Mouse (Mus musculus) WW6 (cell line): ENCODE results near the gene Tst.
A peak's percentile ranks its signal among the peaks of the same experiment; 100 is the strongest.

ENCODE experiments used
- DNase-seq: peaks from one replicate; pipeline ENCODE4 v3.0.0-alpha.2; 2013; ENCODE audit warnings: low read depth, low spot score

The Tst gene

GRCm38 (mm10) chr15:78429871-78430622, 24.3 kb upstream of the Tst start:
- DNase-seq, result no peak

GRCm38 (mm10) chr15:78429139-78429459, 23.4 kb upstream of the Tst start:
- no peak for DNase-seq

- DNase-seq, result no peak
Observed at GRCm38 (mm10) chr15:78428391-78429138, 22.9 kb upstream of the Tst start, which contains the start of gene Kctd17. Gene Kctd17 (plus strand): TSS chr15:78428564.

- no peak for DNase-seq
Observed at GRCm38 (mm10) chr15:78425230-78425629, 19.5 kb upstream of the Tst start.

GRCm38 (mm10) chr15:78424507-78424906, 18.8 kb upstream of the Tst start:
- DNase-seq, result no peak

GRCm38 (mm10) chr15:78422046-78422956, 16.6 kb upstream of the Tst start:
- peak; percentile 53 for DNase-seq

DNA sequence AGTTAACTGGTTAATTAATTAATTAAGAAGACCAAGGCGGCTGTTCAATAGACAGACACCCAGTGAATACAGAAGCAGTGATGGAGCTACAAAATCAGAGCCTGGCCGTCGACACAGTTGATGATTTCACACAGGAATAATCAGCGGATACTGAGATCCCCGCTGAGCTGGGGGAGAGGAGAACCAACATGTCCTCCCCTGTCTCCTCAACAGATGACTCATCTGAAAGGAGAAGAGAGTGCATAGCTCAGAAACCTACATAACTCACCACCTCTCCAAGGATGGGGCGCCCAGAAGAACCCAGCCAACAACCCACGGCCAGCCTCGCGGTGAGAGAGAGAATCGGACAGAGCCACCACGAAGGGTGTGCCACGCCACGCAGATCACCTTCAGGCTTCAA, 14.7 kb upstream of the Tst start:
- no peak for DNase-seq

GRCm38 (mm10) chr15:78416937-78417336, 11.2 kb upstream of the Tst start:
- DNase-seq, result no peak

- no peak for DNase-seq
Observed at GRCm38 (mm10) chr15:78414157-78414556, 8.4 kb upstream of the Tst start.

- no peak for DNase-seq
Observed at GRCm38 (mm10) chr15:78413719-78414117, 8.0 kb upstream of the Tst start.

DNA sequence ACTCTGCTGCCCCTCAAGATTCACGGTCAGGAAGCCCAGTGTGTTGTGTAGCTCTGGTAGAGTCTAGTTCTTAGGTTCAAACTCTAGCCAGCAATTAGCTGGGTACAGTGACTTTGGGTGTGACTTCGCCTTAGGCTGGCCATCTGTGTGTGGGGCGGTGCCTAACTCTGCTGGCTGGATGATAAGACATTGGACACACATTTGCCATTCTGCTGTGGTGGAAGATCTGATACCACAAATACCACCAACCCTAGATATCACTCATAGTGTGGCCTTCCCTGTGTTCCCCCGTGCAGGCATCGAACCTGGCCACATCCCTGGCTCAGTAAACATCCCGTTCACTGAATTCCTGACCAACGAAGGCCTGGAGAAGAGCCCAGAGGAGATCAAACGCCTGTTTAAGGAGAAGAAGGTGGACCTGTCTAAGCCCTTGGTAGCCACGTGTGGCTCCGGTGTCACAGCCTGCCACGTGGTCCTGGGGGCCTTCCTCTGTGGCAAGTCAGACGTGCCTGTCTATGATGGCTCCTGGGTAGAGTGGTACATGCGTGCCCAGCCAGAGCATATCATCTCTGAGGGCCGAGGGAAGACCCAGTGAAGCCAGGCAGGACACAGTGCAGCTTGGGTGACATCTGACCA, 7.5 kb upstream of the Tst start:
- no peak for DNase-seq

DNA sequence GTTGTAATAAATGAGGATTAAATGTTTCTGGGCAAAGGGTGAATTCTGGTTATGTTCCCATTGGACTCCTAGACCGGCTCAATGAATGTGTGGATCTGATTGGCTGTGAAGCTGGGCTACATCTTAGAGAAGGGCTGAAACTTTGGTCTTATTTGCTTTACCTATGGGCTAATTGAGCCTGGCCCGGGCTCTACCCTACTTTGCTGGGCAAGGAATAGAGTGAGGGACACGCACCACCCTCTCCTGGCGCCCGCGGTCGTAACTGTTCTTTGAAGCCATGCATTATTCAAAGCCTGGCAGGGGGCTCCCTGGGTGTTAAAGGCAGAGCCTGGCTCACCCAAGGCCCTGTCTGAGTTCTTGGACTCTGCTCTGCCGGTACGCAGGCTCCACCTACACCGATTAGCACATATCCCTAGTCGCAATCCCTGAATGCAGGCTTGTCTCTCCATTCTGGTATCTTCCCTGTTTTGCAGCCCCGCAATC, 3.9 kb upstream of the Tst start:
- no peak for DNase-seq

- peak; percentile 65 for DNase-seq
Observed at GRCm38 (mm10) chr15:78406293-78406934, 707 bp upstream of the Tst start, which contains the start of gene Mpst. Gene Mpst (plus strand): TSS chr15:78406416.

GRCm38 (mm10) chr15:78405098-78405497, 609 bp downstream of the Tst start:
- no peak for DNase-seq

- no peak for DNase-seq
Observed at GRCm38 (mm10) chr15:78403896-78404295, 1.8 kb downstream of the Tst start.

GRCm38 (mm10) chr15:78403301-78403741, 2.4 kb downstream of the Tst start:
- DNase-seq, result no peak

- no peak for DNase-seq
Observed at GRCm38 (mm10) chr15:78402423-78402822, 3.3 kb downstream of the Tst start.

DNA sequence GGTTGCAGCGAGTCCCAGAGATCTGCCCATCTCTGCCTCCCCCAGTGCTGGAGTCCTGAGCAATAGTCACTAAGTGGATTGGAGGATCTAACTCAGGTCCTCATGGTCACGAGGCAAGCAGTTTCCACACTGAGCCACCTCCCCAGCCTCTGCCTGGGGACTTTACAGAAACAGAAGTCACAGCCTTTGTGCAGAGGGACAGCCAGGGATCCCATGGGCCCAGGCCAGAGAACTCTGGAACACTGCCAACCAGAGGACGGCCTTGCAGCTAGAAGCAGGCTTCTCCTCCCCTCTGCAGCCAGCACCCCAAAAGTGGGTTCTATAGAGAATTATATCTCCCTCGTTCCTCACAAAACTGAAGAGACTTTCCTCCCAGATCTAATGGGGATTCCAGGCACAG, 3.8 kb downstream of the Tst start:
- no peak for DNase-seq

GRCm38 (mm10) chr15:78401345-78401744, 4.4 kb downstream of the Tst start:
- DNase-seq, result no peak

GRCm38 (mm10) chr15:78395478-78395962, 10.2 kb downstream of the Tst start, which contains the start of gene Tex33:
Gene Tex33 (minus strand): TSS chr15:78395912.
- no peak for DNase-seq

- no peak for DNase-seq
Observed at GRCm38 (mm10) chr15:78390855-78391254, 14.9 kb downstream of the Tst start.
